Mouse (Mus musculus) spleen, adult 12 weeks (tissue): ENCODE measurements at regions not wholly inside any gene's neighbourhood (a gene's known extent, or its start where the extent isn't known, plus 50 kb on each side); places are given as distances from the start of the nearest gene placed in this dataset.

Experiments used
- DNase-seq: peaks from one replicate; pipeline ENCODE4 v3.0.0; 2022; ENCODE audit warnings: low spot score

DNA sequence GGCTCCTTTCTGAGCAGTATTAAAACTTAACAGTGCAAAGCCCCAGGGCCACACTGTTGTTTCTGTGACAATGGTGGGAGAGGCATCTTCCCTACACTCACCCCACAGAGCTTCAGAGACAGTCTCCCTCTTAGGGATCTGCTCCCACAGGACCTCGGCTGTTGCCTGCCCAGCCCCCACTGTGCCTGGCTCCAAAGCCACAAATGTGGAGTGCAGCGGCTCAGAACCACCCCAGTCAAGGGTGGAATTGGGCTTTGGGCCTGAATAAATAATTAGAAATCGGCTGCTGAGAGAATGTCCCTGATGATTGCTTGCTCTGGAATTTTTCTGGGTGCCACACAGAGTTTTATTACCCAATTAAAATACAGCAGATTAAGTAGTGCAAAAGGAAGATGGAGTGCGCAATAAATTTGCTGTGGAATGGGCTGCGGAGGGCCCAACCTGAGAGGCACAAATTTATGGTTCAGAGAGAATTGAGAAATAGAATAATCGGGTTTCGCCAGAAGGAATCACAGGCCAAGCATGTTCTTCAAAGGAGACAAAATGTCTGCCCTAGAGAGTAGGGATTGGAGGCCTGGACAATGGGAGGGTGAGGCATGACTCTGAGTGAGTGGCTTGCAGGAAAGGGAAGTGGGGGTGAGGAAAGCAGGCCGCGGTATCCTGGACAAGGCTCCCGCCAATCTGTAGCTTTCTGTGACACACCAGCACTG lies 56.4 kb downstream of the Cd24a start:
- no peak for DNase-seq

DNA sequence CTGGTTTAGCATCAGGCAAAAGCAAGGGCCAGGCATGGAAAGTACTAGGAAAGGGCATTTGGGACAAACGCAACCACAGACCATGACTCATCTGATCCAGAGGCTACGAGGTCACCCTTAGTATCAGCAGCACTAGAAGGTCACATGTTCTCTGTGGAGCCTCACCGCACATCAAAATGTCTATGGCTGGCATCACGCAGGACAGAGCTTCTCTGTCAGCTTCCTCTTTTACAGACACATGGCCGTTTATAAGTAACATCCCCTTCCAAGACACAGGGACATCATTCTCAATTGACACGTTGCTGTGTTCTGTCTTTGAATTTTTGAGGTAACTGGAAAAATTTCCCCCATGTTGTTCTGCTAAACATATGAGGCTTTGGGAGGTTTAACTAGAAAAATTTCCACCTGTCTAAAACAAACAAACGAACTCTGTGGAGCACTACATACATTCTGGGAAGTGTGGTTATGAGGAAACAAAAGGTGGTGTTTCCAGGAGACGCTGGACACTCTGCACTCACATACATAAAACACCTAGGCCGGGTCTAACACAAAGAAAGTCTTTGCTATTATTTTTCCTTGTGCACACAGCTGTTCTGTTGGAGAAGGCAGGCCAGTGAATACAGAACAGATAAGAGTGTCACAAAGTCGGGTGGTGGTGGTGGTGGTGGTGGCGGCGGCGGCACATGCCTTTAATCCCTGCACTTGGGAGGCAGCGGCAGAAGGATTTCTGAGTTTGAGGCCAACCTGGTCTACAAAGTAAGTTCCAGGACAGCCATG lies 63.3 kb downstream of the Cd24a start:
- no peak for DNase-seq

- no peak for DNase-seq
Measured at GRCm38 (mm10) chr10:43646326-43646725, 68.2 kb downstream of the Cd24a start.

GRCm38 (mm10) chr10:43646965-43647364 lies 68.9 kb downstream of the Cd24a start:
- no peak for DNase-seq

DNA sequence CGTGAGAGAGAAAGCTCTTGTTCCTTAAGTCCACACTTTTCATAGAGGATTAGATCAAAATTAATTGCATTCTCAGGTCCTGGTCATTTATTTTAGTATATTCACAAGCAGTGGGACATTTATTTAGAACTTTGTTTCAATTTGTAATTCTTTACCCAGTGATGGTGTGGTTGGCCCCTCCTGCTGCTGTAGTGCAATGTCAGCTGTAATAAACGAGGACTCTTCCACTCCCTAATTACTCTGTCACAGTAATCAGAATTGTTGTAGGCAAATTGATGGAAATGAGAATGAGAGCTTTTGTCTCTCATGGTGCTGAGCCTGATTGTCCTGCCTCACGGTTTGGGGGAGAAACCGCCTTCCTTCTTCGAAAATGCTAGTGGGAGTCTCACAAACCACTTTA lies 70.1 kb downstream of the Cd24a start:
- DNase-seq: no peak

DNA sequence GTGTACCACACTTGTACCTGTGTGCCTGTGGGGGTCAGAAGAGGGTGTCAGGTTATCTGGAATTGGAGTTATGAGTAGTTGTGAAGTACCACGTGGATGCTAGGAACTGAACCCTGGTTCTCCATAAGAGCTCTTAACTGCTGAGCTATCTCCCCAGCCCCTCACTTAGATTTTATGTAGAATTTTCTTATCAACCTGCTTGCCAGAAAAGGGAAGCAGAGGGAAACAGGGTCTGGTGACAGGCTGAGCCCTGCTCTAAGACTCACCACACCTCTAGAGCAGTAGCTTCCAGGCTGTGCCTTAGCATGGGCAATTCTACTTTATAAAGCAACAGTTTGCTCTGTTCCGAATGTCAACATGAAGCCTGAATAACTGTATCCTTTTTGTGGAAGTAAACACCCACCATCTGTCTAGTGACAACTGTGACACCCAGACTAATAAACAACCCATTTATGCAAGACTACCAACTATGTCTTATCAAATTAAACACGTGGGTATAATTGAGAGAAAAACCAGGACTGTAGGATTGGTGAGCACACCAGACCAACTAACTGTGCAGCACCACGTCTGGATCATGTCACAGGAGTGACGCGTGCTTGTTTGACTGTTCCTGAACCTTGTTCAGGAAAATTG lies 70.8 kb downstream of the Cd24a start:
- DNase-seq: no peak

DNA sequence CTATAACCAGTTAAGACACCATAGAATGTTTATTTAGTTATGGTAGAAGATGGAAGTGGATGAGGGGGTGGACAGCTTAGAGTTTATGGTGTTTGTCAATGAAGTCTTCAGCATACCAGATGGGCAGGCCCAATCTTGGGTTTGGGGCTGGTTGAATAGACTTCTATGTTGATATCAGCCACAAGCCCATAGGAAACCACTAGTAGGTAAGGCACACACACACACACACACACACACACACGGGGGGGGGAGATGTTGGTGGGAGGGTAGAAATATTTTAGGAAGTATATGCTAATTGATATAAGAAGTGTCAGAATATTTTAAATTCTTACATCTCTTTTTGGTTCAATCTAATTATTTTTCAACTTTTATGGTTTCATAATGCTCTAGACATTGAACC lies 72.4 kb downstream of the Cd24a start:
- DNase-seq: no peak

DNA sequence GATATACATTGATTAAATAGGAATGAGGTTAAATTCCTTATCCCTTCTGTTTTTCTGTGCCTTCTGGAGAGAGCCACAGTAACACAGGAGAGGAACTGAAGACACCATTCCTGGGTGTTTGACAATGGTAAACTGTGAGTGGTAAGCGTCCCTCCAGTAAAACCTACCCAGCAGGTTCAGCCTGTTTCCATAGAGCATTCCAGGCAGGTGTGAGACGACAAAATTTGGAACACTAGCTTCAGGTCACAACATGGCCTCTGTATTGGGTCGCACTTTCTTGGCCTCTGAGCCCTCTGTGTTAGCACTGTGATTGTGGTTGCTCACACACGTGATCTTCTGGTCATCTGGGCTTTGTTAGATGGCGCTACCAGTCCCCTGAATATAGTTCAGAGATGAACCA lies 73.4 kb downstream of the Cd24a start:
- no peak for DNase-seq

GRCm38 (mm10) chr10:43651915-43652314 lies 73.8 kb downstream of the Cd24a start:
- DNase-seq: no peak

DNA sequence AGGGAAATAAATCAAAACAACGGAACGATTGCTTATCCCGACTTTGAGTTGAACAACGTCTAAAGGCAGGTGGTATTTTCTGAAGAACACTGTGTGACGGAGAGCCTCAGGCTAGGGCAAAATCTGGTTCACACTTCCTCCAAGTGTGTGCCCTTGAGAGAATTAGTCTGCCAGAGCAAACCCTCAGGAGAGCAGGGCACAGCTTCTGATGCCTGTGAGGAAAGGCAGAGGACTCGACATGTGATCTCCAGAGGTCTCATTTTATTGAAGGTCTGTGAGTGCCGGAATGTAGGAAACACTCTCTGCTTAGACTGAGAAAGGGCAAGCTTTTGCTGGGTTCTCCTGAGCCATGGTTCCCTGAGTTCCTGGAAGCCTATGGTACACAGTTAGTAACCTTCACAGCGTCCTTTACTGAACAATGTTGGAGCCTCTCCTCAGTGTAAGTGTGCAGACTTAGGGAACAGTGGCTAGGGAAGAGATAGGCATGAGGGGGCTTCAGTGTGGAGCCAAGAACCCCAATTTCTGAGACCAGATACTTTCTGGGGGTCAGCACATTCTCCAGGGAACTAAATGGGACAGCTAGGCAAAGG lies 77.1 kb downstream of the Cd24a start:
- no peak for DNase-seq

DNA sequence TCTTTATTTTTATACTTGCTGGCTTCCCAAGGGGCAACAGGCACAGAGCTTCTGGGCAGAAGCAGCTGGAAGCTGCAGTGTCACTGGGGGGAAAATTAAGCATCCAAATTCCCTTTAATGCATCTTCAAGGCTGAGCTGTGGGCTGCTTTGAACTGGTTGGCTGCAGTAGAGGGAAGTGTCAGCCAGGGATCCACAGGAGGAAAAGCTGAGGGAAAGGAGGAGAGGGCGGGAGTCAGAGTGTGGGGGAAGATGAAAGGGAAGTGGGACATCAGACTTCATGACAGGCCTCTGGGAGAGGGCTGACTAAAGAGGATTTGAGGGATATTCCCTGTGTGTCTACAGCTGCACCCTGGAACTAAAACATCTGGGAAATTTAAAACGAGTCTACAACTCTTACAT lies 77.6 kb downstream of the Cd24a start:
- no peak for DNase-seq

- no peak for DNase-seq
Measured at GRCm38 (mm10) chr10:43656207-43656606, 78.1 kb downstream of the Cd24a start.

- no peak for DNase-seq
Measured at GRCm38 (mm10) chr10:43657501-43658225, 79.6 kb downstream of the Cd24a start.

GRCm38 (mm10) chr10:43658226-43658593 lies 80.1 kb downstream of the Cd24a start:
- no peak for DNase-seq

DNA sequence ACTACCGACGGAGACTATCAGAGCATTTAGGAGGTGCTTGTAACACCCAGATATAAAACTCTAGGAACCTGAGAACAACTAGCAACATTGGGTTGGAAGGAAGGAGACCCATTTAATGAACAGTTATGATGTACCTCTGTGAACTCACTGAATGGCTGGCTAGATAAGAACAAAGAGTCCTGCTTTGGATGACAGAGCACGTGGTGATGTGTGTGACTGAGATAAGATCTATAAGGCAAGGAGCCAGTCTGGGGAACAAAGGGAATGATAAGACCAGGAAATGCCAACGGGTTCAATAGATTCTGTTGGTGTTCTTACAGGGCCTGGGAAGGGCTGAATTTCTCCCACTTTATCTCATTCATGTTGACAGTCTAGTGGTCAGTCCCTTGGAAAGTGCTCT lies 86.8 kb downstream of the Cd24a start:
- DNase-seq: no peak

GRCm38 (mm10) chr10:43666262-43667085 lies 88.4 kb downstream of the Cd24a start:
- peak; percentile 51 for DNase-seq

GRCm38 (mm10) chr10:43667086-43667690 lies 89.1 kb downstream of the Cd24a start:
- DNase-seq: peak; percentile 9

DNA sequence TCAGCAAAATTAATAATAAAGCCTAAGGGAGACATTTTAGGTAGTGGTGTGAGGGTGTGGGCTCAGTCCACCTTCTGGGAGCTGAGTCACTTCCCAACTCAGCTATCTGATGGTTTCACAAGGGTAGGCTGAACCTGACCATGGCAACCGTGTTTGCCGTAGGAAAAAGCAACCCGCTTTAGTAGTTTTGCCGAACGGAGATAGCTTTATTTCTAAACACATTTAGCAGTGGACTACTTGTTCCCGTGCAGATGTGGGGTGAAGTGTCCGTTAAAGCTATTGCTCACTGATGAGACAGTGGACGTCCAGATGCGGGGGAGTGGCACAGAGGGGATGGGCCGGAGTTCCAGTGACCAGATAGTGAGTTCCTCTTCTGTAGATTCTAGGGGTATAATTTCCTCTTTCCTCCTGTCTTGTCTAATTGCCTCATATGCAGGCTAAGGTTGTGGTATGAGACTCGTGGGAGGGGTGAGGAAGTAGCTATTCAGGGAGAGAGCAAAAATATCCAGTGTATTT lies 89.7 kb downstream of the Cd24a start:
- DNase-seq: peak; percentile 40

DNA sequence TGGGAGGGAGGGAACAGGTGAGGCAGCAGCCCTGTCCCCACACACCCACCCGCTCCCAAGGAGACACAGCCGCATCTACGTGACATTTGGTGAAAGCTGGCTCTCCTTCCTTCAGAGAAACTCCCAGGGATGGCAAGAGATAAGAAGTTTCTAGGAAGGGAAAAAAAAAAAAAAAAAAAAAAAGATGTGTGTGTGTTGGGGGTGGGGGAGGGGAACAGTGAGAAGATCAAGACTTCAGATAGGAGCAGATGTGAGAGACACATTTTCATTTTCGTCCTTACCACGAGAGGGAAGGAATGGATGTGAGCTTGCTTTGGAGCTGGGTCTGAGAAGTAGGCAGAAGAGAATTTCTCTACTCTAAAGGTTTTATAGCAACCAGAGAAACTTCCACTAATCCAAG lies 91.4 kb downstream of the Cd24a start:
- no peak for DNase-seq

GRCm38 (mm10) chr10:43670745-43671144 lies 92.7 kb downstream of the Cd24a start:
- no peak for DNase-seq

DNA sequence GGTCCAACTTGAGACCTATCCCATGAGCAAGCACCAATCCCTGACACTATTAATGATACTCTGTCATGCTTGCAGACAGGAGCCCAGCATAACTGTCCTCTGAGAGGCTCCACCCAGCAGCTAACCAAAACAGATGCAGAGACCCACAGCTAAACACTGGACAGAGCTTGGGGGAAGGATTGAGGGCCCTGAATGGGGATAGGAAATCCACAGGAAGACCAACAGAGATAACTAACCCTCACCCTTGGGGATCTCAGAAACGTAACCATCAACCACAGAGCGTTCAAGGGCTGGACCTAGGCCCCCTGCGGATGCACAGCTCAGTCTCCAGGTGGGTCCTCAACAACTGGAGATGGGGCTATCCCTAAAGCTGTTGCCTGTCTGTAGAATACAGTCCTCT lies 93.7 kb downstream of the Cd24a start:
- no peak for DNase-seq
